Mouse (Mus musculus): ENCODE measurements around the gene Wdr1. TPM values are rescaled to one million over a fixed set of nuclear protein-coding genes. Genes with fewer than 3 reads are reported as not detected.
A peak's percentile ranks its signal among the peaks of the same experiment; 100 is the strongest.
"Not testable (repeated sequence)": the region's sequence is repeated elsewhere in the genome, so short reads cannot be mapped to it uniquely, and the experiment has no call there.

The Wdr1 gene
- polyA plus RNA-seq, 1 experiment from 2014 or later: 158 TPM

DNA sequence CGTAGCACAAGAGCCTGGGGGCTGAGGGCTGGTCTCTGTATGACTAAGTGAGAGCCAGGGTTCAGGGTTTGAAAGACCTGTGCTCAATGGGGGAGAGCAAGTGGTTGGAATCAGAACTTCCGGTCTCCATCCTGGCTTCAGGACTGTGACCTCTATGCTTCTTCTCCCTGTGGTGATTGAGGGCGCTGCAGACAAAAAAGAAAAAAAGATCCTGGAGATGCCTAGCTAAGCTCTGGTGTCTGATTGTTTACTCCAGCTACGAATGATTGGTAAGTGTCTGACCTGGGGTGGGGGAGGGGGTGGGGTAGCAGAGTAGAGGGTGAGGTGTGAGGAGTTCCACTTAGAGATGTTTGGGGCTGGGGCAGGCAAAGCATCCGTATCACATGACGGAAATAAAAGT is 75.0 kb downstream of the Wdr1 start:
- no peaks in the 10 kb centered on the region for H3K27me3 ChIP-seq (replicated peaks; ENCODE audit: insufficient read depth, low read length)
- H3K4me2 ChIP-seq (replicated peaks; ENCODE audit: low read depth, low read length): no peak overlapping the region
- ATAC-seq (no peak), DNase-seq (ENCODE audit: low spot score) (no peak)
- 34% methylated on average over 5 of the region's 6 CpGs for WGBS
- H3K9me3 ChIP-seq (ENCODE audit: low read length): no peaks in the 10 kb centered on the region
- no peak overlapping the region for H3K27ac ChIP-seq (ENCODE audit: low read length)
- TF ChIP-seq EP300 (IDR thresholded peaks at IDR 0.05): no peak
- TF ChIP-seq CTCF (IDR thresholded peaks at IDR 0.05): no peak
- no peaks in the 10 kb centered on the region for H3K4me1 ChIP-seq (ENCODE audit: insufficient read depth, low read depth, low read length)
- no peaks in the 10 kb centered on the region for H3K36me3 ChIP-seq (ENCODE audit: insufficient read depth, low read length)
- H3K9ac ChIP-seq (replicated peaks; ENCODE audit: low read depth): no peak overlapping the region
- H3K4me3 ChIP-seq (ENCODE audit: low read depth, low read length): no peak overlapping the region

DNA sequence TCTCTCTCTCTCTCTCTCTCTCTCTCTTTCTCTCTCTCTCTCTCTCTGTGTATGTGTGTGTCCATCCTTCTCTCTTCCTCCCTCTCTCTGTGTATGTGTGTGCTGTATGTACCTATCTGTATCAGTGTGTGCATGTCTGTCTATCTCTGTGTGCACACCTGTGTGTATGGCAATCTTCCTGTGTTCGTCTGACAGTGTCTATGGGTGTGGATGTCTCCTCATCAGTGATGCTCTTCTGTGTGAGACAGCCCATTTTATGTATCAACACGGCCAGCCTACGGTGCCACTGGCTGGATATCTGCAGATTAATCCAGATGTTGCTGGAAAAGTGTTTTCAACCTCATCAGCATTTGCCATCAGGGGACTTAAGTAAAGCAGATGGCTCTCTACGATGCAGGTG is 75.8 kb downstream of the Wdr1 start:
- ATAC-seq (no peak), DNase-seq (ENCODE audit: low spot score) (no peak)
- TF ChIP-seq EP300 (IDR thresholded peaks at IDR 0.05) (no peak), CTCF (IDR thresholded peaks at IDR 0.05) (no peak)
- Histone ChIP-seq H3K4me1 (ENCODE audit: insufficient read depth, low read depth, low read length) (no peaks in the 10 kb centered on the region), H3K36me3 (ENCODE audit: insufficient read depth, low read length) (no peaks in the 10 kb centered on the region), H3K9ac (replicated peaks; ENCODE audit: low read depth) (no peak overlapping the region), H3K27me3 (replicated peaks; ENCODE audit: insufficient read depth, low read length) (no peaks in the 10 kb centered on the region), H3K4me3 (ENCODE audit: low read depth, low read length) (no peak overlapping the region), H3K4me2 (replicated peaks; ENCODE audit: low read depth, low read length) (no peak overlapping the region), H3K9me3 (ENCODE audit: low read length) (no peaks in the 10 kb centered on the region), H3K27ac (ENCODE audit: low read length) (no peak overlapping the region)
- 72% methylated on average over 4 of the region's 4 CpGs for WGBS

DNA sequence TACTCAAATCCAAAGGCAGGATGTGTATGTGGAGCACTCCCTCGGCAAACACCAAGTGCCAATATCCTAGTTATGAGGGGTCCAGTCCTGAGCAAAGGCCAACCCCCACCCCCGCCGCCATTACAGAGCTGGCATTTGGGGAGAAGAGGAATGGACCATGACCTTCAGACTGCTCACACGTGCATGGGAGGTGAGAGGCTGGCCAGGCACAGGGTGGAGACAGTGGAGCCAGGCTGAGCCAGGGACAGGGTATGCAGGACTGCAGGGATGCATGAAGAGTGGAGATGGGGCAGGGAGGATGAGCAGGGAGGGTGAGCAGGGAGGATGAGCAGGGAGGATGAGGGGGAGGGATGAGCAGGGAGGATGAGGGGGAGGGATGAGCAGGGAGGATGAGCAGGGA is 77.1 kb downstream of the Wdr1 start:
- Histone ChIP-seq H3K4me2 (replicated peaks; ENCODE audit: low read depth, low read length) (no peak overlapping the region), H3K27me3 (replicated peaks; ENCODE audit: insufficient read depth, low read length) (no peaks in the 10 kb centered on the region), H3K4me1 (ENCODE audit: insufficient read depth, low read depth, low read length) (no peaks in the 10 kb centered on the region), H3K4me3 (ENCODE audit: low read depth, low read length) (no peak overlapping the region), H3K36me3 (ENCODE audit: insufficient read depth, low read length) (no peaks in the 10 kb centered on the region), H3K27ac (ENCODE audit: low read length) (no peak overlapping the region), H3K9me3 (ENCODE audit: low read length) (no peaks in the 10 kb centered on the region), H3K9ac (replicated peaks; ENCODE audit: low read depth) (no peak overlapping the region)
- 60% methylated on average over 4 of the region's 4 CpGs for WGBS
- no peak for TF ChIP-seq CTCF (IDR thresholded peaks at IDR 0.05)
- TF ChIP-seq EP300 (IDR thresholded peaks at IDR 0.05): no peak
- DNase-seq (ENCODE audit: low spot score) (no peak), ATAC-seq (no peak)

DNA sequence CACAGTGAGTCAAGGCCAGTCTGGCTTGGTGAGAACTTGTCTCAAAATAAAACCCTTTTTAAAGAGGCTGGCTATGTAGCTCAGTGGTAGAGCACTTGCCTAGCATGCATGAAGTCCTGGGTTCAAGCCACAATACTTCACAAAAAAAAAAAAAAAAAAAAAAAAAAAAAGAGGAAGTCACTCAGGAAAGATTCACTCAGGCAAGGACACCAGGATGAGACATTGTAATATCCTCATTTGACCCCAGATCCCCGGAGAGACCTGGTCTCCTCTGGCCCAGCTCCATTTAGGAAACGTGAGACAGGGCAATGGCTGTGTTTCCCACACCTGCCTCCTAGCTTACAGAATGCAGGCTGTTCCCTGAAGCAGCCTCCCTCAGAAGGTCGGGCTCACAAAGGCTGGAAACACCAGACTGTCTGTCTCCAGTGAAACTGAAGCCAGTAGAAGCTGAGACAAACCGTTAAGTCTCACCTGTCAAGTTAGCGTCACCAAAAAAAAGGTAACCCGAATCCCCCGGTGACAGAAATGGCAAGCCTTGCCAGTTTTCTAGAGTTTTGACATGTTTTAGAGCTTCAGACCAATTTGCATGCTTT is 79.4 kb downstream of the Wdr1 start:
- no peaks in the 10 kb centered on the region for H3K27me3 ChIP-seq (replicated peaks; ENCODE audit: insufficient read depth, low read length)
- DNase-seq (ENCODE audit: low spot score) (no peak), ATAC-seq (no peak)
- WGBS: 53% methylated on average over 7 of the region's 7 CpGs
- 0 out of 2 replicates have a peak, but pooled peaks cover 3% of the 10 kb centered on the region for H3K4me1 ChIP-seq (ENCODE audit: insufficient read depth, low read depth, low read length)
- H3K36me3 ChIP-seq (ENCODE audit: insufficient read depth, low read length): no peaks in the 10 kb centered on the region
- no peak overlapping the region for H3K4me3 ChIP-seq (ENCODE audit: low read depth, low read length)
- H3K27ac ChIP-seq (ENCODE audit: low read length): no peak overlapping the region
- H3K4me2 ChIP-seq (replicated peaks; ENCODE audit: low read depth, low read length): no peak overlapping the region
- H3K9me3 ChIP-seq (ENCODE audit: low read length): no peaks in the 10 kb centered on the region
- no peak overlapping the region for H3K9ac ChIP-seq (replicated peaks; ENCODE audit: low read depth)
- no peak for TF ChIP-seq EP300 (IDR thresholded peaks at IDR 0.05)
- TF ChIP-seq CTCF (IDR thresholded peaks at IDR 0.05): no peak

DNA sequence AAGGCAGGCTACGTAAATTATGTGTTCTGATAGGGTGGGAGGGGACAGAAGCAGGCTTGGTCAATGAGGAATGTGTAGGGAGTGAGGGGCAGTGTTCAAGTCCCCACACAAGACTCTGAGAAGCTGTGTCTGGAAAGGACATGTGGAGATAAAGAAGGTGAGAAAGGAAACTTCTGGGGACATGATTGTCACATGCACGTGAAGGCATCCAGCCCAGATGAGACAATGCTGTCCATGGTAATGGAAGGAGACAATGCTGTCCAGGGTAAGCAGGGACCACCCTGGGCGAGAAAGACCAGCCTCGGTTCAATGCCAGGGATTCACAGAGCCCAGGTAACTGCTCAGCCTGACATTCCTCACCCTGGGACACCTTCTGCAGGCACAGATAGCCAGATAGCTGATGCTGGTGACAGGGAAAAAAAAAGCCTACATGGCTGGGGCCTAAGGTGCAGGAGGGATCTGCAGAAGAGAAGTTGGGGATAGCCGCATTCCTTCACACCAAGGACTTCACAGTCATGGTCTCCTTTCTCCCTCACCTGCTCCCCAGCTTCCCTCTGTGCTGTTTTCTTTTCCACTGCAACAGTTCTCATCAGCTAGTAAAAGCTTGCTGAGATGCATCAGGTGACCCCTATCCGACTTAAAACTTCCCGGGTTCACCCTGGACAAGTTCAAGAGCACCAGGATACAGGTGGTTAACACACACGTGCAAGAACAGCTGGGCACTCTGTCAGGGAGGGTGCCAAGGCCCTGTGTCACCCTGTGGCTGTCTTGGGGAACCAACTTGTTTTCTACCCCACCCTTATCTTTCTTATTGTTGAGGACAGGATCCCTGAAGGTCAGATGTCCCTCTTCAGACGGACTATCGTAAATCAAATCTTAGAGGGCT is 82.0 kb downstream of the Wdr1 start:
- Histone ChIP-seq H3K4me3 (ENCODE audit: low read depth, low read length) (0 out of 2 replicates have a peak overlapping the region, but pooled peaks have one; percentile 42), H3K4me1 (ENCODE audit: insufficient read depth, low read depth, low read length) (0 out of 2 replicates have a peak, but pooled peaks cover 3% of the 10 kb centered on the region), H3K9ac (replicated peaks; ENCODE audit: low read depth) (no peak overlapping the region), H3K9me3 (ENCODE audit: low read length) (no peaks in the 10 kb centered on the region), H3K27me3 (replicated peaks; ENCODE audit: insufficient read depth, low read length) (no peaks in the 10 kb centered on the region), H3K27ac (ENCODE audit: low read length) (no peak overlapping the region), H3K36me3 (ENCODE audit: insufficient read depth, low read length) (no peaks in the 10 kb centered on the region), H3K4me2 (replicated peaks; ENCODE audit: low read depth, low read length) (peak overlapping the region; percentile 71)
- DNase-seq (ENCODE audit: low spot score) (no peak), ATAC-seq (no peak)
- TF ChIP-seq EP300 (IDR thresholded peaks at IDR 0.05) (no peak), CTCF (IDR thresholded peaks at IDR 0.05) (no peak)
- WGBS: 72% methylated on average over 10 of the region's 10 CpGs

DNA sequence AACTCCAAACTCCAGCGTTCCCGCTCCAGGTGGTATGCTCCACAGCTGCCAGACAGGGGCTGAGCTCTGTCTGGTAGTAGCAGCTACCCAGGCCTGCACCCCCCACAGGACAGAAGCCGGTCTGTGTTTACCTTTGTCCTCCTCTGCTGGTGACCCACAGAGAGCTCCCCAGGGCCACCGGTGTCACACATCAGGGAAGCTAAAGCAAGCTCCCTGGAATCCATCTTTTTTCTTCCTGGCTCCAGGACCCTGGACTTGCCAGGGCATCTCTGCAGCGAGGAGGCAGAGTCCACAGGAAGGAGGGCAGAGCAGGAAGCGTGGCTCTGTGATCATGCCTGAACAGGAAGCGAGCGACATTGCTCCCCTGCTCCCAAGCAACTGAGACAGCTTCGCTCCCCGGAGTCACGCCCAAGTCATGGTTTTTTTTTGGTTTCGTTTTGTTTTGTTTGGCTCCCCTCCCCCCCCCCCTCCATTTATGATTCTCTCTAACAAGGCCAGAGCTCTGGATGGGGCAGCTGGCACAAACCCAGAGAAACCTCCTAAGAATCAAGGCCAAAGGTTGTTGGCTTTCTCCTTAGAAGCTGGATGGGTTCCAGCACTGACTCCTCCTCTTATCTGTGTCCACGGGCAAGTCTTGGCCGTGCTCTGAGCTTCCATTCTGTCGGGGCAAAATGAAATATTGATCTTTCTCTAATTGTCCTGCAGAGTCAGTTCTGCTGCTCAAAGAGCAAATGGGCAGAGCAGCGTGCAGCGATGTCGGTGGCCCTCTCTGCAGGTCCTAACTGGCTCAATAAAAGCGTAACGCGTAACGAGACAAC is 82.9 kb downstream of the Wdr1 start:
- no peaks in the 10 kb centered on the region for H3K36me3 ChIP-seq (ENCODE audit: insufficient read depth, low read length)
- H3K4me1 ChIP-seq (ENCODE audit: insufficient read depth, low read depth, low read length): 0 out of 2 replicates have a peak, but pooled peaks cover 3% of the 10 kb centered on the region
- WGBS: 12% methylated on average over 22 of the region's 22 CpGs
- TF ChIP-seq CTCF (IDR thresholded peaks at IDR 0.05) (peak; percentile 25), EP300 (IDR thresholded peaks at IDR 0.05) (no peak)
- DNase-seq (ENCODE audit: low spot score): peak; percentile 87
- H3K27ac ChIP-seq (ENCODE audit: low read length): peak overlapping the region; percentile 59
- H3K9me3 ChIP-seq (ENCODE audit: low read length): no peaks in the 10 kb centered on the region
- ATAC-seq: peak; percentile 91
- peak overlapping the region; percentile 71 for H3K4me2 ChIP-seq (replicated peaks; ENCODE audit: low read depth, low read length)
- H3K4me3 ChIP-seq (ENCODE audit: low read depth, low read length): peak overlapping the region; percentile 42
- H3K9ac ChIP-seq (replicated peaks; ENCODE audit: low read depth): peak overlapping the region; percentile 34; the same call in 1 of the 2 replicates
- no peaks in the 10 kb centered on the region for H3K27me3 ChIP-seq (replicated peaks; ENCODE audit: insufficient read depth, low read length)

DNA sequence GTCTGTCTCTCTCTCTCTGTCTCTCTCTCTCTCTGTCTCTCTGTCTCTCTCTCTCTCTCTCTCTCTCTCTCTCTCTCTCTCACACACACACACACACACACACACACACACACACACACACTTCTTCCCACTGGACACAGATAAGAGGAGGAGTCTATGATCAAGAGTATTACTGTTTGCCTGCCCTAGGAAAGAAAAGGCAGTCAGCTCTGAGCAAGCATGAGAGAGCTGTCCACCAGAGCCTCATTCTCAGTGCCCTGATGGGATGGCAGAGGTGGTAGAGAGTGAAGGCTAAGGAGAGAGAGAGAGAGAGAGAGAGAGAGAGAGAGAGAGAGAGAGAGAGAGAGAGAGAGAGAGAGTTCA is 83.5 kb downstream of the Wdr1 start:
- Histone ChIP-seq H3K4me3 (ENCODE audit: low read depth, low read length) (peak overlapping the region; percentile 42), H3K4me2 (replicated peaks; ENCODE audit: low read depth, low read length) (peak overlapping the region; percentile 71), H3K27ac (ENCODE audit: low read length) (peak overlapping the region; percentile 59)
- not testable (repeated sequence) for H3K36me3 ChIP-seq (ENCODE audit: insufficient read depth, low read length); H3K27me3 ChIP-seq (replicated peaks; ENCODE audit: insufficient read depth, low read length); DNase-seq (ENCODE audit: low spot score); H3K9me3 ChIP-seq (ENCODE audit: low read length); H3K4me1 ChIP-seq (ENCODE audit: insufficient read depth, low read depth, low read length); H3K9ac ChIP-seq (replicated peaks; ENCODE audit: low read depth)
- ATAC-seq: 0 out of 2 replicates have a peak, but pooled peaks have one; percentile 16

All from lung, postnatal 0 days (tissue).